Mouse (Mus musculus) embryonic fibroblast, embryonic 13.5 days (primary cell): ENCODE measurements around the gene Frg2f1.

Experiments
- CTCF ChIP-seq: IDR thresholded peaks from 2 replicates; pipeline ENCODE4 v1.5.1; 2011; ENCODE audit warnings: mild to moderate bottlenecking, control low read depth, low read length, moderate library complexity, borderline replicate concordance; ENCODE audit not compliant: insufficient read depth
- POLR2A ChIP-seq: IDR thresholded peaks from 2 replicates; pipeline ENCODE4 v1.6.1; 2011; ENCODE audit warnings: low read depth, mild to moderate bottlenecking, control low read depth, low read length, moderate library complexity

DNA sequence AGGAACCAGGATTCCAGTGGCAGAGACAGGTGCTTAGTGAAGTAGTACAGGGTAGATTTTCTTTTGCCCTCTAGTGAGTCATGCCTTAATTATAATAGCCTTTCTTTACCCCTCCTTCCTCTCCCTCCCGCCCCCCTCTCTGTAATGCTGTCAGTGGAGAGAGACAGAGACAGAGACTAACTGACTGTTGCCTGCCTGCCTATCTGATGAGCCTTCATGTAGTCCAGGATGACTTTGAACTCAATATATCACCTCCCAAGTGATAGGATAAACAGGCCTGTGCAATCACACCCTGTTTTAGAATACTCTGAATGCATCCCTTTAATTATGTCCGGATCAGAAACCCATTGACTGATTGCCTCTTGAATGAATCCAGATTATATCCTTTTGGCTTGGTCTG is 16.1 kb upstream of the Frg2f1 start:
- TF ChIP-seq CTCF (no peak), POLR2A (no peak)
